Mouse (Mus musculus) left cerebral cortex, postnatal 36 days (tissue): ENCODE measurements around the gene Tceal7. TPM values are rescaled to one million over a fixed set of nuclear protein-coding genes. Genes with fewer than 3 reads are reported as not detected.
A peak's percentile ranks its signal among the peaks of the same experiment; 100 is the strongest.
"Not testable (repeated sequence)": the region's sequence is repeated elsewhere in the genome, so short reads cannot be mapped to it uniquely, and the experiment has no call there.

Experiments used
- DNase-seq, 2 experiments: peaks; one replicate each; pipeline ENCODE4 v3.0.0; 2021 to 2022; ENCODE audit warnings: low spot score in 2 of 2, mixed read lengths in 1 of 2
- intact Hi-C: fragments of 180-260 bp; cut with DNase I; formaldehyde crosslinking; loops from one replicate; pipeline ENCODE4 v1.15.1; 2025
- microRNA-seq: library from miRNA; unstranded; fragments of <30 nt; microRNA quantifications from one replicate; pipeline ENCODE4 v1.2.0, GENCODE M21; 2022
- total RNA-seq, 2 experiments: library from RNA; stranded (reverse); gene quantifications; 2 replicates each; pipeline ENCODE4 v1.2.3; 2021

The Tceal7 gene
- total RNA-seq, 2 experiments from 2014 or later: 2.3 to 3.2 TPM

DNA sequence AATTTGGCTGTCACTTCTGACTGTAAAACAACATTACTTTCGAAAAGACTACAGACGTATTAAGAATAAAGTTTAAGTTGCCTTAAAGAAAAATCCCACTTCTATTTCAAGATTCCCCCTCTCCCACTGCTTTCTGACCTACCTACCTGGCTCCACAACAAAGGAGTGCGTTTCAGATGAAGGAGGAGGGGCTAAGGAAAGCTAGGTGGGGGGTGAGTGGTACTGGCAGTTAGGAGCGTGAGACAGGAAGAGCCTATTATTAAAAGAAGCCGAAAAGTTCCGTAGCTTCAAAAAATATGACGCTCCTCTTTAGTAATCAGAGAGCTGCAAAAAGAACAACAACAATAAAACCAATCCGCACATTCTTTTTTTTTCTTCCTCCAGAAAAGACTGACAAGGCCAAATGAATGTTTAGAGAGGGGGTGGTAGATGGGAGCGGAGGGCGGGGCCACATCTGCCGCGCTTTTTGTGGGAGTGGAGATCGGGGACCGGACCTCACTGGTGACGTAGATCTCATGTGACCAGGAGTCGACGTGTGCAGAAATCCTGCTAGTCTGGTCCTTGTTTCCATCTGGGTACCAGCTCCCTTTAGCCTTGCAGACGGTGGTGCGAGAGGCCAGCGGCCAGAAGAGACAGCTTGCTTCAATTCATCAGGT lies 30.1 kb downstream of the Tceal7 start, which contains the start of gene Tceal9:
TSS of gene Tceal9 (plus strand) at position 506 of the 656 bp plus-strand sequence.
- intact Hi-C loops: no loop called here
- DNase-seq: peak; percentile 48 to 59

DNA sequence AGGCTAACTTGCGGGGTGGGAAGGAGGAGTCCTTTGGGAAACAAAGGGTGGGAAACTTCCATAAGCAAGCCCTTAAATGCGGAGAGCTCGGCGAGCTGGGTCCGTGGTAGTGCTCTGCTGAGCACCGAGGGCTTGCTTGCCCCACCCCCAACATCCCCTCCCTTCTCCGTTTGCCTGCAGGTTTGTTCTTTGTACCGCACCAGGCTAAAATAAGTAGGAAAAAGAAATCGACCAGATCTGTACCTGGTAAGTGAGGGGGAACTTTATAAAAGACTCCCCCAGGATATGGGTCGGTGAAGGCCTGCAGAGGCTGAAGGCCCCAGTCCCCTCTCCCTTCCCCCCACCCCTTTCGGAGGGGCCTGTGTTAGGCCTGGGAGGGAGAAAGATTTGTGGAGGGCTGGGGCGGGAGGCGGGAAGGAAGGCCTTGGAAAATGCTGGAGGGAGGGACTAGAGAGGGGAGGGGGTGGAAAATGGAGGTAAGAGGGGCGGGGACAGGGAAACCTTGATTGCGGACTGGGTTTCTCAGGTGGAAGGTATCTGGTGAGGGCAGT lies 31.0 kb downstream of the Tceal7 start:
- intact Hi-C loops: no loop called here
- peak in 1 of 2 experiments; percentile 11 for DNase-seq

DNA sequence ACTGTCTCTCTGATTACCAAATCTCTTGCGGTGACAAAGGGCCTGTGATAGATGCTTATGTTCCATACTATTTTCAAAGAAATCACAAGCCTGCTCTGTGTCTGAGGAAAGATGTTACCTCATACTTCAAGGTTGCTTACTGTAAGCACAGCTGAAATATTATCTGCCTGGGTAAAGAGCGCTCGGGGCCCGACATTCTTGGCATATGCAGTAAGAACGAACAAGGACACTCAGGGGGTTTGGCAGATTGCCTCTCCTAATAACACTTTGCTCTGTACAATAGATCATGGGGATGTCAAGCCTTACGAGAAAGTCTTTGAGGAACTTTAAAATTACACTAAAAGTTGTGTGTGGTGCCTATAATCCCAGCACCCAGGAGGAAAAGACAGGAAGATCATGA lies 34.2 kb downstream of the Tceal7 start:
- no peak for DNase-seq
- intact Hi-C loops: no loop called here

DNA sequence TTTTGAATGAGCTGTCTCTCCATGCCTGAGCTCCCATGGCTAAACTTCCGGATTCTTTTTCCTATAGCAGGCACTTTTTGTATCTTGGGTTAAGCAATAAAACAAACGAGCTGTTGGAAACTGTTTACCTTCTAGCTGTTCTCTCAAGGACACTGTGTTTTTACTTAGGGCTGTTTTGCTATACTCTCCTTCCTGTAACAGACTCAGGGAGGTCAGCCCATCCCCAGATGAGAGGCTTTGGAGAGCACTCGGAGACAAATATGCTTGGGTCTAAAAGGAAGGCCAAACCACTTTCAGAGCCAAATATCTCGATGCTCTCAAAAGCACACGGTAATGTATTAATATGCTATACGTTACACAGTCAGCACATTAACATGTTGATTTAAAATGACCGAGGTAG lies 35.1 kb downstream of the Tceal7 start:
- intact Hi-C loops: no loop called here
- DNase-seq: no peak

DNA sequence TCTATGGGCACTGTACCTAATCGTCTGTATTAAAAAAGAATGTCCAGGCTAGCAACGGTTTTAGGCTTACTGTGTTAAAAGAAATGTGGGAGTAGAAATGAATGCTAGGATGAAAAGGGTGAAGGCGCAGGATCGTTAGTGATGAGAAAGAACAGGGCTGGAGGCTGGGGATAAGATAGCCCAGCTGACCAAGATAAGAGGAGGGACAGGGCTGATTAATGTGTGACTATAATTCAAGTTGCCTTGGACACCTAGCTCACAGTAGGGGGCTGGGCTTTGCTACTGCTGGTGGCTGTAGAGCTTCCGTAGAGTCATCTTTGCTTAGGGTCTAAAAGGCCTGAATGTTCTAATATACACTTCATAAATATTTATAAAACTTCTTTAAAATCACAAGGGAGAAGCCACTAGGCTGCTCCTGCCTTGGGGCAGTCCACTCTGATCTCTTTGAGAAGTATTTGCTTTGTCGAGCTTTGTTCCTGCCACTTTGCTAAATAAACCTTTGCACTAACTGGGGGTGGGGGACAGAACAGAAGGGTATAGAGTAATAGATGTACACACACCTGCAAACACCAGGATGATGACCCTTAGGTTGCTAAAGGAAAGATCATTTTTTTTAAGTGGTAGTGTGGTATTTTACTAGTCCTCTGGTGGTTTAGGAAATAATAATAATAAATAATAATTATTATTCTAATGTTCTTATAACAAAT lies 37.6 kb downstream of the Tceal7 start:
- no peak for DNase-seq
- intact Hi-C loops: no loop called here

DNA sequence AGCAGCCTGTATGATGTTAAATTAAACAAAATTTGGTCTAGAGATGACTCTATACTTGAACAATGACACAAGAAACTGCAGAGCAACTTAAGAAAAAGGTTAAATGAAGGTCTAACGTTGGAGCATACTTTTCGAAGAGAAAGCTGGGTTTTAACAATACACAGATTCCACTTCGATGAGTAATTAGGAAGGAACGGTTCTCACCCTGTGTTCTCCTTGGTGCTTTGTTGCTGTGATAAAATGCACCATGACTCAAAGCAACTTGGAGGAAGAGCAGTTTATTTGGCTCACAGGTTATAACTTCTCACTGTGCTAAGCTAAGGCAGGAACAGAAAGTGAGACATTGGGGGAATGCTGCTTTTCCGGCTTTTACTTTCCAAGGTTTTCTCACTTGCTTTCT lies 53.1 kb downstream of the Tceal7 start:
- DNase-seq: no peak
- intact Hi-C loops: no loop called here

DNA sequence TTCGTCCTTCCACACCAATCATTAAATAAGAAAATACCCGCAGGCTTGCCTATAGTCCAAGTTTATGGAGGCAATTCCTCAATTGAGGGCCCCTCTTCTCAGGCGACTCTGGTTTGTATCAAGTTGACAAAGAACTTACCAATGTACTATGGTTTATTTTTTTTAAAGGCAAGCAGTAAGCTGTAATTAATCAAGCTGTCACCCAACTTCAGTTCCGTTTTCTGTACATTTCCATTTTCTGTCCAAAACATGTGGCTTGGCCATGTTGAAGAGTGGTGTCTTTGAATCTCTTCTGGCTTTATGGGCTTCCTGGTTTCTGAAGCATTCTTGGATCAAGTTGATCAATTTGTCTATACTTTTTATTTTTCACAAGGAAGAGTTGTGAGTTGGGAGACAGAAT lies 53.6 kb downstream of the Tceal7 start:
- DNase-seq: no peak
- intact Hi-C loops: no loop called here

DNA sequence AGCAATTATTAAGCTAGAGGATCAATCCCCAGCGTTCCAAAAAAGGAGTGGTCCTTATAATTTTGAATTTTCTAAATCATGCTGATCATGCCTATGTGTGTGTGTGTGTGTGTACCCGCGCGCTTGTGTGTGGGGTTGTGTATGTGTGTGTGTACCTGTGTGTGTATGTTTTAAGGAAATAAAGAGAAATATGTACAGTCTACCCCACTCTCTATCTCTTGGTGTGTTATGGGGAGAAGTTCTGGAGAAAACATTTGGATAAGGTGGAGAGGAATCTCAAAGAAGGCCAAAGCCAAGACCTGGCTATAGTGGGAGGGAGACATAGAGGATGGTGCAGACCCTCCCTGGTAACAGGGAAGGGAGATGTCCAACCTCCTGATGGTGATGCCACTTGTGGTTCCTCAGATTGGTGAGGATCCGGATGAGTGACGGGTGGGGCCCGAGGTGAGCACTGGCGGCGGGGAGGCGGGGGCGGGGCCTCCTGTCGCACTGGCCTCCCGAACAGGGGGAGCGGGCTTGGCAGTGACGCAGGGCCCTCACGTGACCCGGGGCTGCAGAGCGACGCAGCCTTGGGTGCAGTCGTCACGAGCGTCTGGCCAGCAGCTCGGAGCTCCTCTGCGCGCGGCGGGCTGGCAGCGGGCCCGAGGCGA lies 55.3 kb downstream of the Tceal7 start, which contains the start of gene Bex3:
TSS of gene Bex3 (plus strand) at position 511 of the 650 bp plus-strand sequence.
- peak; percentile 47 to 49 for DNase-seq
- intact Hi-C loops: not testable (repeated sequence)

DNA sequence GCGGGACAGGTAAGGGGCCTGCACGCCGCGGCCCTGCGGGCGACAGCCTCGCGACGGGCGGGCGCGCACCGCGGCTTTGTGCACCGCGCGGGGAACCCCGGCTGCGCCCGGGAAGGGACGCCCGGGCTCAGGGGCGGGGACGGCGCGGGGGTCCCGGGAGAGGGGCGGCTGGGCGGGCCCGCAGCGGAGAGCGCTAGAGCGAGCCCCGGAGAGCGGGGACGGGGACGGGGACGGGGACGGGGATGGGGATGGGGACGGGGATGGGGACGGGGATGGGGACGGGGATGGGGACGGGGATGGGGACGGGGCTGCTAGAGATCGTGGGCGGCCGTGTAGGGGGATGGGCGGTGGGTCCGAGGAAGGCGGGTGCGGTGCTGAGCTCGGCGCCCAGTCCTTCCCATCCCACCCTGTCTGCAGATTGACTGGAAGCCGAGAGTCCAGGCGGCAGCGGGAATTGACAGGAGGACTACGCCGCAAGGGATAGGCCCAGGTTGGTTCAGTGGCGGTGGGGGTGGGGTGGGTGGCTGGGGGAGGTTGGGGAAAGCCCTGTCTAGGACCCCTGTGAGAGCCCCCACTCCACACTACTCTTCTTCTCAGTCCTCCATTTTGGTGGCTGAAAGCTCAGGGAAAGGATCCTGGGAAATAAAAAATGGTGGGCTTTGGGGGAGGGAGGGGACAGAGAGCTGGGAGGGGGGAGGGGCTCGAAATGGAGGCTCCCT lies 56.0 kb downstream of the Tceal7 start:
- DNase-seq: peak in 1 of 2 experiments; percentile 8
- intact Hi-C loops: not testable (repeated sequence)

DNA sequence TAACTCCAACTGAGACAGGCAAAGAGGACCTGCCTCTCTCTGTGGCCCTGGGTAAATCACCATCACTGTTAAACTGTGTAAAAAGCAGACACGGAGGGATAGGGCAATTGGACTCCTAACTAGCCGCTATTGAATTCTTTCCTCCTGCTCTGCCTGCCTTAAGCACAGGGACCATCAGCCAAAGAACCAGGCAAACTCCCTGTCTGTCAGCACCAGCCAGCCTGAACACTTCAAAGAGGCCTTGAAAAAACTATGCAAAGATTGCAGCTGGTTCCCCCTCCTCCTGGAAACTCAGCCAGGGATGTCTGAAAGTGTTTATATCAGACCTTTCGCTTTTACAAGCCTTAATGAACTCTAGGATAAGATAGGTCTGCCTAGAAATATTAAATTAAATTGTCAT lies 60.0 kb downstream of the Tceal7 start:
- no peak for DNase-seq
- intact Hi-C loops: no loop called here

DNA sequence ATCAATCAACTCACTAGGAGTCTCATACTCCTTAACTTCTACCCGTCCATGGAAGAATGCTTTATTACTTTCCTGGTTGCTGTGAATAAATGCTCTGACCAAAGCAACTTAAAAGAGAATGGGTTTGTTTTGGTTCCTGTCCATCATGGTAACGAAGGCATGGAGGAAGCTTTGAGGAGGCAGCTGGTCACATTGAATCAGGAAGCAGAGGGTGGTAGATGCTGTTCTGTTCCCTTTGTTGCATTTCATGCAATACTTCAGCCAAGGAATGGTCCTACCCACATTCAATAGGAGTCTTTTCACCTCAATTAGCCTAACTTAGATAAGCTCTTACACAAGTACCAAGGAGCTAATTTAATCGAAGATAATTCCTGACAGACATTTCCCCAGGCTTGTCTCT lies 60.8 kb downstream of the Tceal7 start:
- DNase-seq: no peak
- intact Hi-C loops: no loop called here

Small RNA genes within 50 kb of the gene (microRNA-seq; reads per million reads assigned to microRNA genes)
- gene Mir6383: not detected

Other genes with a start within 250 kb of the Tceal7 start
- 10 to 100 TPM; 57.8 to 69.1 TPM for gene Arxes2, start 221.0 kb upstream of the Tceal7 start, total RNA-seq
- 10 to 100 TPM; 33.7 to 39.1 TPM for gene Arxes1, start 181.4 kb upstream of the Tceal7 start, total RNA-seq
- gene Bex2, start 146.5 kb upstream of the Tceal7 start, total RNA-seq: 100 to 1,000 TPM; 344 to 357 TPM
- not detected for gene Nxf3, start 129.5 kb upstream of the Tceal7 start, total RNA-seq
- gene Bex4, start 75.8 kb upstream of the Tceal7 start, total RNA-seq: 10 to 100 TPM; 16.4 to 21.4 TPM
- 10 to 100 TPM; 32.9 to 40.4 TPM for gene Tceal8, start 42.4 kb upstream of the Tceal7 start, total RNA-seq
- gene Tceal5, start 10.9 kb upstream of the Tceal7 start, total RNA-seq: 100 to 1,000 TPM; 109 to 156 TPM
- 10 to 100 TPM; 83.6 to 87.9 TPM for gene Bex1, start 734 bp downstream of the Tceal7 start, total RNA-seq
- gene Tceal9, start 30.3 kb downstream of the Tceal7 start, total RNA-seq: 100 to 1,000 TPM; 112 to 117 TPM
- 100 to 1,000 TPM; 298 to 309 TPM for gene Bex3, start 55.5 kb downstream of the Tceal7 start, total RNA-seq